Mouse (Mus musculus): Measurements from ENCODE around the gene Morc3.

- TF ChIP-seq CTCF (IDR thresholded peaks at IDR 0.05; ENCODE audit: extremely low read depth, insufficient read depth, low read length) (no peak), POLR2A (IDR thresholded peaks at IDR 0.05; ENCODE audit: extremely low read depth, insufficient read depth, low read length) (no peak)
These were observed 5.9 kb upstream of the Morc3 start for GRCm38 (mm10) chr16:93826054-93826453.

All from cortical plate, adult 2 months (tissue).